ENCODE assay signal across 8 mouse cellular contexts in genomic region chr8:110687726-110688125, GRCm38 (mm10). TPM values are rescaled to one million over a fixed set of nuclear protein-coding genes. Genes with fewer than 3 reads are reported as not detected.
A peak's percentile ranks its signal among the peaks of the same experiment; 100 is the strongest.
DNase-seq lines count a peak whose midpoint lies in the region; ATAC-seq and TF ChIP-seq lines count a peak whose summit lies in the region.

No protein-coding gene starts in this region.

- peaks cover 24% of the 10 kb centered on the region for H3K36me3 ChIP-seq in forebrain, postnatal 0 days (ENCODE audit: insufficient read depth)
- H3K36me3 ChIP-seq in forebrain, embryonic 11.5 days (ENCODE audit: control insufficient read depth, insufficient read depth, low read length) = no peaks in the 10 kb centered on the region; the same call in 1 of the 2 replicates
- no peaks in the 10 kb centered on the region for H3K36me3 ChIP-seq in kidney, adult 2 months (ENCODE audit: control insufficient read depth, insufficient read depth, low read length)
- H3K36me3 ChIP-seq in lung, embryonic 15.5 days = peaks cover 3% of the 10 kb centered on the region; the same call in 1 of the 2 replicates

- no peaks in the 10 kb centered on the region for H3K4me1 ChIP-seq in forebrain, postnatal 0 days (ENCODE audit: insufficient read depth)
- H3K4me1 ChIP-seq in forebrain, embryonic 11.5 days (replicated peaks; ENCODE audit: control insufficient read depth, insufficient read depth, low read length) = no peaks in the 10 kb centered on the region
- H3K4me1 ChIP-seq in kidney, adult 2 months (ENCODE audit: control insufficient read depth, insufficient read depth, low read length) = 0 out of 2 replicates have a peak, but pooled peaks cover 2% of the 10 kb centered on the region
- H3K4me1 ChIP-seq in lung, embryonic 15.5 days = peaks cover 28% of the 10 kb centered on the region

- no peak for TF ChIP-seq CTCF in forebrain, postnatal 0 days (IDR thresholded peaks at IDR 0.05; ENCODE audit: low read depth)
- TF ChIP-seq CTCF in kidney, adult 2 months (conservative IDR thresholded peaks at IDR 0.05; ENCODE audit: insufficient read depth, insufficient read length, low read depth, low read length) = no peak

- TF ChIP-seq POLR2A in kidney, adult 2 months (IDR thresholded peaks at IDR 0.05; ENCODE audit: low read depth, low read length) = no peak

- H3K27me3 ChIP-seq in forebrain, postnatal 0 days (ENCODE audit: insufficient read depth, low read length) = no peaks in the 10 kb centered on the region
- H3K27me3 ChIP-seq in forebrain, embryonic 11.5 days (ENCODE audit: control insufficient read depth, insufficient read depth, low read length) = no peaks in the 10 kb centered on the region
- H3K27me3 ChIP-seq in kidney, adult 2 months (replicated peaks; ENCODE audit: control insufficient read depth, insufficient read depth, low read length) = no peaks in the 10 kb centered on the region
- H3K27me3 ChIP-seq in lung, embryonic 15.5 days = no peaks in the 10 kb centered on the region

- H3K4me2 ChIP-seq in forebrain, postnatal 0 days (ENCODE audit: low read depth) = no peak overlapping the region
- H3K4me2 ChIP-seq in forebrain, embryonic 11.5 days (ENCODE audit: low read depth, low read length, severe bottlenecking) = no peak overlapping the region
- no peak overlapping the region for H3K4me2 ChIP-seq in lung, embryonic 15.5 days

- H3K27ac ChIP-seq in forebrain, postnatal 0 days (ENCODE audit: low read depth, low read length) = peak overlapping the region; percentile 57
- no peak overlapping the region for H3K27ac ChIP-seq in forebrain, embryonic 11.5 days (ENCODE audit: low read depth, low read length)
- 0 out of 2 replicates have a peak overlapping the region, but pooled peaks have one; percentile 6 for H3K27ac ChIP-seq in kidney, adult 2 months (ENCODE audit: insufficient read depth, low read depth, low read length)
- H3K27ac ChIP-seq in lung, embryonic 15.5 days = peak overlapping the region; percentile 82

- no peaks in the 10 kb centered on the region for H3K9me3 ChIP-seq in forebrain, postnatal 0 days (ENCODE audit: low read length)
- no peaks in the 10 kb centered on the region for H3K9me3 ChIP-seq in forebrain, embryonic 11.5 days (ENCODE audit: control insufficient read depth, low read length)
- H3K9me3 ChIP-seq in lung, embryonic 15.5 days = no peaks in the 10 kb centered on the region

- peak; percentile 93 for ATAC-seq in forebrain, postnatal 0 days
- no peak for ATAC-seq in forebrain, embryonic 11.5 days (replicated peaks; ENCODE audit: low FRiP score)
- peak; percentile 90 for ATAC-seq in lung, embryonic 15.5 days (ENCODE audit: borderline replicate concordance, extremely low read depth, low FRiP score, low TSS enrichment)
- no peak for ATAC-seq in megakaryocyte-erythroid progenitor cell, adult 5-6 weeks (replicated peaks; ENCODE audit: low FRiP score, low TSS enrichment, poor library complexity, severe bottlenecking)

- H3K9ac ChIP-seq in forebrain, postnatal 0 days = no peak overlapping the region
- H3K9ac ChIP-seq in forebrain, embryonic 11.5 days (ENCODE audit: low read length) = no peak overlapping the region
- no peak overlapping the region for H3K9ac ChIP-seq in lung, embryonic 15.5 days

- DNase-seq in forebrain, postnatal 0 days = peak; percentile 72
- DNase-seq in forebrain, embryonic 11.5 days (ENCODE audit: low spot score) = no peak
- peak; percentile 66 for DNase-seq in Muller cell, postnatal 12 days (ENCODE audit: inconsistent ontology term)
- DNase-seq in gastrocnemius, adult 18-20 months (ENCODE audit: low spot score) = peak; percentile 76
- DNase-seq in kidney, adult 2 months = peak; percentile 83
- DNase-seq in spleen, postnatal 10 days (ENCODE audit: low spot score in 2 of 2) = no peak

- WGBS in forebrain, postnatal 0 days = 58% methylated on average over 5 of the region's 5 CpGs
- 92% methylated on average over 5 of the region's 5 CpGs for WGBS in forebrain, embryonic 11.5 days
- WGBS in kidney, adult 2 months = 66% methylated on average over 5 of the region's 5 CpGs
- WGBS in lung, embryonic 15.5 days = 49% methylated on average over 5 of the region's 5 CpGs

- H3K4me3 ChIP-seq in forebrain, postnatal 0 days (ENCODE audit: low read depth, low read length) = no peak overlapping the region
- H3K4me3 ChIP-seq in forebrain, embryonic 11.5 days (ENCODE audit: low read depth, low read length) = no peak overlapping the region
- H3K4me3 ChIP-seq in kidney, adult 2 months (ENCODE audit: insufficient read depth, low read depth, low read length) = no peak overlapping the region
- H3K4me3 ChIP-seq in lung, embryonic 15.5 days = no peak overlapping the region

RNA-seq across cellular contexts. Expression of gene Mtss1l, which starts 33.5 kb away (rescaled TPM):
- 55.2 and 71.1 TPM in 2 replicates for total RNA-seq in forebrain, postnatal 0 days (2014; rRNA removed)
- polyA plus RNA-seq in forebrain, postnatal 0 days (2015; fragmentation: Nextera tagmentation; extraction: Ambion mirVana) = 42.2 and 49.0 TPM in 2 replicates
- polyA plus RNA-seq in forebrain, embryonic 11.5 days (2014; fragmentation: Nextera tagmentation; extraction: Ambion mirVana) = 15.8 and 17.6 TPM in 2 replicates
- 100 to 1,000 TPM; 104 to 126 TPM for total RNA-seq in gastrocnemius, adult 18-20 months (2021)
- 23.0 and 25.2 TPM in 2 replicates for polyA plus RNA-seq in kidney, adult 2 months (2012; rRNA removed)
- polyA plus RNA-seq in lung, embryonic 15.5 days (2015; fragmentation: Nextera tagmentation; extraction: Ambion mirVana) = 23.0 and 27.9 TPM in 2 replicates
- total RNA-seq in megakaryocyte-erythroid progenitor cell, adult 5-6 weeks (2014; fragmentation: Nextera tagmentation) = 0.54 TPM in 1 of 2 replicates, not detected in the other
- total RNA-seq in megakaryocyte-erythroid progenitor cell, adult 5-6 weeks (2017) = 0.52 and 0.53 TPM in 2 replicates

Comparison
In these comparisons a context has a peak if more than half of its experiments do, and no peak if none do; other contexts are left out.
1. ATAC-seq: peak in forebrain, postnatal 0 days (single experiment) and lung, embryonic 15.5 days (single experiment); none in forebrain, embryonic 11.5 days (single experiment) and megakaryocyte-erythroid progenitor cell, adult 5-6 weeks (single experiment).
2. DNase-seq: peak in forebrain, postnatal 0 days (single experiment), Muller cell, postnatal 12 days (single experiment), gastrocnemius, adult 18-20 months (single experiment) and kidney, adult 2 months (single experiment); none in forebrain, embryonic 11.5 days (single experiment) and spleen, postnatal 10 days (0 of 2).